In the genomic region with DNA sequence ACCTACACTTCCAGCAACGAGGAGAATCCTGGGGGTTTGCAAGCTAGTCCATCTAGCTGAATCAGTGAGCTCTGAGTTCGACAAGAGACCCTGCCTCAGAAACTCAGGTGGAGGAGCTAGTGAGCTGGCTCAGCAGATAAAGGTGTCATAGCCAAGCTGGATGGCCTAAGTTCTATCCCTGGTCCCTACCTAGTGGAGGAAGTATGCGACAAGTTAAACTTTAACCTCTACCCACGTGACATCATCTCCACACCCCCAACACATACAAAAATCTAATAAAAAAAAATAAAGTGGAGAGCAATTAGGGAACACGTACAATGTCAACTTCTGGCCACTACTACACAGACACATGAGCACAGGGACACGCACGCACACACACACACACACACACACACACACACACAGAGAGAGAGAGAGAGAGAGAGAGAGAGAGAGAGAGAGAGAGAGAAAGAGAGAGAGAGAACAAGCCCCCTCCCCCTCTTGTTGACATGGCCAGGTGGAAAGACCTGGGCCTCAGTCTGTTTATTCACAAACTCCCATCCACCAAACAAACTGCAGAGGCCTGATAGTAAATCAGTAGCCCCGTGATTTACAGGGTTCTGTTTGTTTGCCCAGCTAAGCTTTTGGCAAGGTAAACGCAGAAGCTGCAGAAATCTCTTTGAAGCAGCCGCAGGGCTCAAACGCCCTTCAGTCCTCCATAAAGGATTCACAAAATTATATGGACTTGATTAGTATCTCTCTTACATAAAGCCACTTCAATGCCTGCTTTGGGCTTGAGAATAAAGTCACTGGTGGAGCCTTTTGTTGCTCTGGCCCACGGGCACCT, we compare ENCODE assay signal across 23 mouse cellular contexts.
DNase-seq lines count a peak whose midpoint lies in the region; ATAC-seq lines count a peak whose summit lies in the region.
"Had no signal": no experiment of that assay in that cellular context is flagged by ENCODE, and none has a peak within 500 bp of the region (broad histone marks: within the 10 kb centered on the region; RNA-seq: fewer than 3 reads in every experiment).

No protein-coding gene starts in this region.

- no peak for DNase-seq in liver, embryonic 11.5 days (ENCODE audit: low spot score)
- DNase-seq in large intestine, adult 2 months (ENCODE audit: low read depth, low spot score) = peak; percentile 25
- peak; percentile 71 for DNase-seq in yolk sac, embryonic 10.5 days (ENCODE audit: low spot score)
- no peak for DNase-seq in frontal cortex, postnatal 36 days (ENCODE audit: low spot score in 2 of 2)
- no peak for DNase-seq in urinary bladder, postnatal 4 days (ENCODE audit: low spot score in 2 of 2)
- DNase-seq: adrenal gland, postnatal 14 days; cerebellum, adult 8-10 months; embryo, embryonic 11 days; gastrocnemius, postnatal 14 days; heart, adult 11 months; kidney, postnatal 36 days; lung, embryonic 14.5 days; right cerebral cortex, postnatal 14 days had no signal

- no peaks in the 10 kb centered on the region for H3K9me3 ChIP-seq in liver, embryonic 16.5 days (replicated peaks; ENCODE audit: control insufficient read depth, low read length)
- no peaks in the 10 kb centered on the region for H3K9me3 ChIP-seq in liver, embryonic 11.5 days (ENCODE audit: control insufficient read depth, low read length)
- no peaks in the 10 kb centered on the region for H3K9me3 ChIP-seq in intestine, embryonic 15.5 days
- H3K9me3 ChIP-seq: embryonic facial prominence, embryonic 13.5 days; forebrain, embryonic 15.5 days; kidney, embryonic 15.5 days; limb, embryonic 15.5 days had no signal

- no peak overlapping the region for H3K27ac ChIP-seq in liver, embryonic 16.5 days (ENCODE audit: low read length)
- no peak overlapping the region for H3K27ac ChIP-seq in liver, embryonic 11.5 days (ENCODE audit: low read depth, low read length)
- H3K27ac ChIP-seq in intestine, embryonic 15.5 days = no peak overlapping the region
- H3K27ac ChIP-seq: embryonic facial prominence, embryonic 13.5 days; forebrain, embryonic 15.5 days; kidney, embryonic 15.5 days; limb, embryonic 15.5 days; stomach, postnatal 0 days had no signal

- H3K9ac ChIP-seq in liver, embryonic 16.5 days (ENCODE audit: low read depth, low read length) = no peak overlapping the region
- no peak overlapping the region for H3K9ac ChIP-seq in liver, embryonic 11.5 days (ENCODE audit: low read depth, low read length)
- H3K9ac ChIP-seq in intestine, embryonic 15.5 days = no peak overlapping the region
- H3K9ac ChIP-seq: embryonic facial prominence, embryonic 13.5 days; forebrain, embryonic 15.5 days; kidney, embryonic 15.5 days; limb, embryonic 15.5 days; lung, embryonic 14.5 days had no signal

- 0 out of 2 replicates have a peak, but pooled peaks have one; percentile 32 for ATAC-seq in liver, embryonic 16.5 days (ENCODE audit: low read depth)
- ATAC-seq in liver, embryonic 11.5 days (replicated peaks; ENCODE audit: low FRiP score) = no peak
- peak; percentile 71; the same call in 1 of the 2 replicates for ATAC-seq in intestine, embryonic 15.5 days
- ATAC-seq: forebrain, embryonic 15.5 days; inflammation-experienced regulatory T-cells, adult 6 months had no signal

- 56% methylated on average over 12 of the region's 12 CpGs for WGBS in liver, embryonic 16.5 days (ENCODE audit: insufficient replicate concordance)
- WGBS in liver, embryonic 11.5 days = 63% methylated on average over 12 of the region's 12 CpGs
- WGBS in intestine, embryonic 15.5 days = 37% methylated on average over 12 of the region's 12 CpGs
- WGBS in large intestine, adult 2 months = 20% methylated on average over 12 of the region's 12 CpGs

- no peak overlapping the region for H3K4me3 ChIP-seq in liver, embryonic 16.5 days (ENCODE audit: low read depth, low read length)
- no peak overlapping the region for H3K4me3 ChIP-seq in liver, embryonic 11.5 days (ENCODE audit: low read depth, low read length)
- no peak overlapping the region for H3K4me3 ChIP-seq in intestine, embryonic 15.5 days (replicated peaks)
- H3K4me3 ChIP-seq: embryonic facial prominence, embryonic 13.5 days; erythroblast, embryonic 14.5 days; forebrain, embryonic 15.5 days; kidney, embryonic 15.5 days; limb, embryonic 15.5 days had no signal

- no peaks in the 10 kb centered on the region for H3K27me3 ChIP-seq in liver, embryonic 16.5 days (ENCODE audit: control insufficient read depth, insufficient read depth, low read depth, low read length)
- H3K27me3 ChIP-seq in liver, embryonic 11.5 days (replicated peaks; ENCODE audit: control insufficient read depth, insufficient read depth, low read length) = peaks cover 4% of the 10 kb centered on the region; the same call in 1 of the 2 replicates
- H3K27me3 ChIP-seq in intestine, embryonic 15.5 days (replicated peaks) = no peaks in the 10 kb centered on the region
- H3K27me3 ChIP-seq: embryonic facial prominence, embryonic 13.5 days; forebrain, embryonic 15.5 days; limb, embryonic 15.5 days had no signal

- H3K4me1 ChIP-seq in liver, embryonic 16.5 days (ENCODE audit: control insufficient read depth, low read depth, low read length) = no peaks in the 10 kb centered on the region
- H3K4me1 ChIP-seq in liver, embryonic 11.5 days (replicated peaks; ENCODE audit: control insufficient read depth, insufficient read depth, low read length) = peaks cover 2% of the 10 kb centered on the region; the same call in 1 of the 2 replicates
- 0 out of 2 replicates have a peak, but pooled peaks cover 2% of the 10 kb centered on the region for H3K4me1 ChIP-seq in intestine, embryonic 15.5 days (replicated peaks)

- H3K4me2 ChIP-seq in liver, embryonic 16.5 days (ENCODE audit: low read depth, low read length) = no peak overlapping the region
- no peak overlapping the region for H3K4me2 ChIP-seq in liver, embryonic 11.5 days
- no peak overlapping the region for H3K4me2 ChIP-seq in intestine, embryonic 15.5 days (replicated peaks)
- H3K4me2 ChIP-seq: embryonic facial prominence, embryonic 13.5 days; forebrain, embryonic 15.5 days; heart, embryonic 11.5 days; kidney, embryonic 15.5 days; limb, embryonic 15.5 days; lung, embryonic 14.5 days had no signal

- no peaks in the 10 kb centered on the region for H3K36me3 ChIP-seq in liver, embryonic 16.5 days (ENCODE audit: control insufficient read depth, insufficient read depth)
- no peaks in the 10 kb centered on the region for H3K36me3 ChIP-seq in liver, embryonic 11.5 days (ENCODE audit: control insufficient read depth, insufficient read depth, low read length)
- no peaks in the 10 kb centered on the region for H3K36me3 ChIP-seq in intestine, embryonic 15.5 days
- H3K36me3 ChIP-seq: embryonic facial prominence, embryonic 13.5 days; forebrain, embryonic 15.5 days; kidney, embryonic 15.5 days; limb, embryonic 15.5 days had no signal

Comparison
In these comparisons a context has a peak if more than half of its experiments do, and no peak if none do; other contexts are left out.
1. DNase-seq: peak in large intestine, adult 2 months (single experiment) and yolk sac, embryonic 10.5 days (single experiment); none in liver, embryonic 11.5 days (single experiment), frontal cortex, postnatal 36 days (0 of 2) and urinary bladder, postnatal 4 days (0 of 2).